Mouse (Mus musculus) lung, postnatal 0 days (tissue): Measurements from ENCODE around the gene Syce2. TPM values are rescaled to one million over a fixed set of nuclear protein-coding genes. Genes with fewer than 3 reads are reported as not detected.
"Not testable (repeated sequence)": the region's sequence is repeated elsewhere in the genome, so short reads cannot be mapped to it uniquely, and the experiment has no call there.

Experiments used
- ATAC-seq: fragments of 200-750 bp; cut with Nextera tagmentation; 2 replicates; pipeline ENCODE4 v1.8.0; 2017; ENCODE audit warnings: moderate library complexity
- DNase-seq: peaks from one replicate; pipeline ENCODE4 v3.0.0-alpha.2; 2016; ENCODE audit warnings: low spot score
- H3K27ac ChIP-seq: fragments of 300-500 bp; sonication (generic); 2 replicates; pipeline ENCODE4 v1.5.1; 2014; ENCODE audit warnings: antibody characterized with exemption, mild to moderate bottlenecking, low read length, mixed read lengths
- H3K27me3 ChIP-seq: fragments of 300-500 bp; sonication (generic); replicated peaks from 2 replicates; pipeline ENCODE4 v1.6.1; 2014; ENCODE audit warnings: low read length, mixed read lengths; ENCODE audit not compliant: insufficient read depth
- H3K36me3 ChIP-seq: fragments of 300-500 bp; sonication (generic); 2 replicates; pipeline ENCODE4 v1.6.1; 2014; ENCODE audit warnings: low read length, mixed read lengths; ENCODE audit not compliant: insufficient read depth
- H3K4me1 ChIP-seq: fragments of 300-500 bp; sonication (generic); 2 replicates; pipeline ENCODE4 v1.6.1; 2014; ENCODE audit warnings: antibody characterized with exemption, low read depth, low read length, mixed read lengths; ENCODE audit not compliant: insufficient read depth
- H3K4me2 ChIP-seq: fragments of 300-500 bp; sonication (generic); replicated peaks from 2 replicates; pipeline ENCODE4 v1.6.1; 2014; ENCODE audit warnings: low read depth, mild to moderate bottlenecking, low read length, moderate library complexity, mixed read lengths
- H3K4me3 ChIP-seq: fragments of 300-500 bp; sonication (generic); 2 replicates; pipeline ENCODE4 v1.5.1; 2014; ENCODE audit warnings: low read depth, low read length
- H3K9ac ChIP-seq: fragments of 300-500 bp; sonication (generic); replicated peaks from 2 replicates; pipeline ENCODE4 v1.6.1; 2014; ENCODE audit warnings: low read depth, mild to moderate bottlenecking
- H3K9me3 ChIP-seq: fragments of 300-500 bp; sonication (generic); 2 replicates; pipeline ENCODE4 v1.6.1; 2016; ENCODE audit warnings: low read length, mixed read lengths
- CTCF ChIP-seq: IDR thresholded peaks from 2 replicates; pipeline ENCODE4 v1.5.1; 2016; ENCODE audit warnings: antibody characterized with exemption, mild to moderate bottlenecking
- EP300 ChIP-seq: IDR thresholded peaks from 2 replicates; pipeline ENCODE4 v1.6.1; 2016; ENCODE audit warnings: antibody characterized with exemption, mild to moderate bottlenecking, control low read depth
- WGBS: fragments of 180-500 bp; shearing (Covaris S2); extraction: QIAGEN DNeasy Blood & Tissue Kit; methylation state at CpG from one replicate; pipeline ENCODE4 v1.1.7; 2014; 5-methylcytosine and 5-hydroxymethylcytosine counted together
- polyA plus RNA-seq: library from polyadenylated mRNA; unstranded; fragments of >200 nt; fragmentation: Nextera tagmentation; extraction: Ambion mirVana; gene quantifications from 2 replicates; pipeline ENCODE4 v1.2.1, GENCODE M21; 2015

Gene Syce2
- polyA plus RNA-seq, 1 experiment from 2014 or later = 11.1 TPM

DNA sequence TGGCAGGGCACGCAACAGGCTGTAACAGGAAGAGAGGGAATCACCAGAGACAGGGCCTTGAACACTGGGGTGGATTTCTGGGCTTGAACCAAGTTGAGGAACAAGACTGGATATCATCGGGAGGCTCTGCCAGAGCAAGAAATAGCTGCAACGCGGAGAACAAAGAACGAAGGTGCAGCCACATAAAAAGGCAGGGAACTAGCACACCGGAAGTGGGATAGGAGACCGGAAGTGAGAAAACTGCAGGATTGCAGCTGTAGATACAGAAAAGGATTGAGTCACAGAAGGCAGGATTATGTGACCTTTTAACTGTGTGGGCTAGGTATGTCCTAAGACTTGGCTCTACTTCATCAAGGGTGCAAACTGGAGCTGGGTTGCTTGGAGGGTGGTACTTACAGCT lies 32.4 kb downstream of the Syce2 start:
- Histone ChIP-seq H3K27ac (no peak overlapping the region), H3K4me2 (no peak overlapping the region), H3K4me1 (peaks cover 6% of the 10 kb centered on the region; the same call in 1 of the 2 replicates), H3K9ac (no peak overlapping the region), H3K27me3 (0 out of 2 replicates have a peak, but pooled peaks cover 4% of the 10 kb centered on the region), H3K4me3 (no peak overlapping the region), H3K36me3 (no peaks in the 10 kb centered on the region), H3K9me3 (no peaks in the 10 kb centered on the region)
- no peak for TF ChIP-seq EP300
- no peak for TF ChIP-seq CTCF
- DNase-seq = no peak
- 89% methylated on average over 7 of the region's 7 CpGs for WGBS
- no peak for ATAC-seq

DNA sequence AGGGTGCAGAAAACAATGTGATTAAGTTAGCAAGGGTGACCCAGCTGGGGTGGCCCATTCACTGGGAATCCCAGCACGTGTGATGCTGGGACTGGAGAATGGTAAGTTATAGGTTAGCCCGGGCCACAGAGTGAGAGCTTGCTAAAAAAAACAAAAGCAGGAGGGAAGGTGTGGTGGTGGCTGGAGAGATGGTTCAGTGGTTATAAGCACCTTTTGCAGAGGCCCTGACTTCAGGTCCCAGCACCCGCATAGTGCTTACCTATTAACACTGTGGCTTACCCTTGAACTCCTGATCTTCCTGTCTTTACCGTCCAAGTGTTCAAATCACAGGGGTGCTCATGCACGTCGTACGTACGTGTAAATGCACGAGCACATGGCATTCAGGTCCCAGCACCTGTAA lies 35.1 kb downstream of the Syce2 start:
- Histone ChIP-seq H3K36me3 (no peaks in the 10 kb centered on the region), H3K9me3 (no peaks in the 10 kb centered on the region), H3K27me3 (no peaks in the 10 kb centered on the region; the same call in 1 of the 2 replicates), H3K4me3 (no peak overlapping the region), H3K9ac (no peak overlapping the region), H3K4me1 (peaks cover 6% of the 10 kb centered on the region; the same call in 1 of the 2 replicates), H3K27ac (no peak overlapping the region), H3K4me2 (no peak overlapping the region)
- 92% methylated on average over 9 of the region's 9 CpGs for WGBS
- no peak for ATAC-seq
- no peak for DNase-seq
- TF ChIP-seq EP300 (no peak), CTCF (no peak)

DNA sequence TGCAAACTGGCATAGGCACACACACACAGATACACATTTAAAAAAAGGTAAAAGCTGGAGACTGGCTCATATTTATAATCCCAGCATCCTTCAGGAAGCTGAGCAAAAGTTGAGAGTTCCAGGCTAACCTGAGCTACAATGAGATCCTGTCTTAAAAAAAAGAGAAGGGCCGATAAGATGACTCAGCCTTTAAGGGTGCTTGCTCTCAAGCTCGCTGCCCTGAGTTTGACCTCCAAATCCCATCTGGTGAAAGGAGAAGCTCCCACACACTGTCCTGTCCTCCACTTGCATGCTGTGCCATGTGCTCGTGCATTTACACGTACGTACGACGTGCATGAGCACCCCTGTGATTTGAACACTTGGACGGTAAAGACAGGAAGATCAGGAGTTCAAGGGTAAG lies 35.6 kb downstream of the Syce2 start:
- ATAC-seq (no peak), DNase-seq (no peak)
- 68% methylated on average over 8 of the region's 8 CpGs for WGBS
- no peaks in the 10 kb centered on the region; the same call in 1 of the 2 replicates for H3K27me3 ChIP-seq
- peaks cover 3% of the 10 kb centered on the region; the same call in 1 of the 2 replicates for H3K4me1 ChIP-seq
- no peaks in the 10 kb centered on the region for H3K9me3 ChIP-seq
- no peaks in the 10 kb centered on the region for H3K36me3 ChIP-seq
- H3K9ac ChIP-seq = no peak overlapping the region
- no peak overlapping the region for H3K27ac ChIP-seq
- H3K4me2 ChIP-seq = no peak overlapping the region
- TF ChIP-seq EP300 = no peak
- no peak for TF ChIP-seq CTCF
- no peak overlapping the region for H3K4me3 ChIP-seq

DNA sequence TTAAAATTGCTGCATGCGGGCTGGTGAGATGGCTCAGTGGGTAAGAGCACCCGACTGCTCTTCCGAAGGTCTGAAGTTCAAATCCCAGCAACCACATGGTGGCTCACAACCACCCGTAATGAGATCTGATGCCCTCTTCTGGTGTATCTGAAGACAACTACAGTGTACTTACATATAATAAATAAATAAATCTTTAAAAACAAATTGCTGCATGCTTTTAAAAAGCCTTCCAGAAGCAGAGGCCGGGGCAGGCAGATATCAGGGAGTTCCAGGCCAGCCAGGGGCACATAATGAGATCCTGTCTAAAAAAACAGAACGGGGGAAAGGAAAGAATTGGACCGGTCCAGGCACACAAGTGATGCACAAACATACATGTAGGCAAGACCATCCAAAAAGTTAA lies 36.1 kb downstream of the Syce2 start:
- not testable (repeated sequence) for DNase-seq, H3K4me1 ChIP-seq, ATAC-seq, H3K27ac ChIP-seq, H3K36me3 ChIP-seq, H3K27me3 ChIP-seq, H3K9ac ChIP-seq, H3K9me3 ChIP-seq
- 21% methylated on average over 6 of the region's 7 CpGs for WGBS
- Histone ChIP-seq H3K4me2 (peak overlapping the region; percentile 86), H3K4me3 (peak overlapping the region; percentile 52)

DNA sequence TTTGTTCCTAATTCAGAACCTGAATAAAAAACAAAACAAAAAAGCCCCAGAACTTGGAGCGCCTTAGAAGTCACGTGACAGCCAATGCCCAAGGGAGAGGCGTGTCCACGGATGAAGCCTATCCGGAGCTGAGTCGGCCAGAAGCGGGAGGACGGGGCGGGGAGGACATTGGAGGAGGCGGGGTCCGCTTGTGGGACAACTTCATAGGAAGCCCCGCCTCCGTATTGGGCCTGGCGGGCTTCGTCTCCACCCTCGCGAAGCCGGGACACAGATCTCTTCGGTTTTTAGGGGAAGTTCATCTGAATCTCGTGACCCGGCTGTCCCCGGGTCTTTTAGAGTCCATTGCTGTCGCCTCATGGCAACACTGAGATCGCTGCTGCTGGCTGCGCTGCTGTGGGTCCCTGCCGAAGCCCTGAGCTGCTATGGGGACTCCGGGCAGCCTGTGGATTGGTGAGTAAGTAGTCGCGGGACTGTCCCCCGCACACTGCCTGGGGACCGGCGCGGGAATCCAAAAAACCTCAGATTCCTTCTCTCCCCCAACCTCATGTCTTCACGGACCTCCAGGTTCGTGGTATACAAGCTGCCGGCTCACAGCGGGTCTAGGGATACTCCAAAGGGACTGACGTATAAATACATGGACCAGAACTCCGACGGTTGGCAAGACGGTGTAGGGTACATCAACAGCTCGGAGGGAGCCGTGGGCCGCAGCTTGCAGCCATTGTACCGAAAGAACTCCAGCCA lies 36.7 kb downstream of the Syce2 start, which contains the start of gene Dnase2a:
Gene Dnase2a, plus strand, starts transcription at position 140 of the 741 bp plus-strand sequence.
- no peaks in the 10 kb centered on the region for H3K36me3 ChIP-seq
- H3K4me2 ChIP-seq = peak within 1 kb of the TSS; percentile 86
- TF ChIP-seq CTCF (no peak), EP300 (no peak)
- no peaks in the 10 kb centered on the region; the same call in 1 of the 2 replicates for H3K4me1 ChIP-seq
- H3K9ac ChIP-seq = peak within 1 kb of the TSS; percentile 62
- H3K27ac ChIP-seq = 0 out of 2 replicates have a peak within 1 kb of the TSS, but pooled peaks have one; percentile 47
- no peaks in the 10 kb centered on the region for H3K9me3 ChIP-seq
- H3K4me3 ChIP-seq = peak within 1 kb of the TSS; percentile 52
- DNase-seq (peak; percentile 99), ATAC-seq (peak; percentile 96)
- H3K27me3 ChIP-seq = peaks cover 6% of the 10 kb centered on the region
- WGBS = under 1% methylated on average over 45 of the region's 45 CpGs

DNA sequence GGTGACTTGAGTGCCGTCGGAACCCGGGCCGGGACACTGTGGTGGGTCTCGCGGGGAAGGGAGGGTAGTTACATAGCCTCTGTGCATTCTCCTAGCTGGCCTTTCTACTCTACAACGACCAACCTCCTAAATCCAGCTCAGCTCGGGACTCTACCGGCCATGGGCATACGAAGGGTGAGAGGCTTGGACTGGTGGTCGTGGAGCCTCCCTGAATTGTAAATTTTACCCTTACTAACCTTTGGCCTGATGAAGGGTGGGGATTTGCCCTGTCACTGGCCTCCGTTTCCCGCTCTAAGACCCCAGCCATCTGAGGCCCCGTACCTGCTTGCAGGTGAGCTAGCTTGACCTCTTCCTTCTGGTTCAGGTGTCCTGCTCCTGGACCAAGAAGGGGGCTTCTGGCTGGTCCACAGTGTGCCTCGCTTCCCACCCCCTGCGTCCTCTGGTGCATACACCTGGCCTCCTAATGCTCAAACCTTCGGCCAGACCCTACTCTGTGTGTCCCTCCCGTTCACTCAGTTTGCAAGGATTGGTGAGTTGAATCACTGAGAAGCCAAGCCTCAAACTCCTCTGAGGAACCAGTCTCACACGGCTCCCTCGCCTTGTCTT lies 37.4 kb downstream of the Syce2 start:
- TF ChIP-seq EP300 (no peak), CTCF (no peak)
- peak overlapping the region; percentile 86 for H3K4me2 ChIP-seq
- DNase-seq (no peak), ATAC-seq (no peak)
- H3K9ac ChIP-seq = peak overlapping the region; percentile 62; the same call in 1 of the 2 replicates
- no peaks in the 10 kb centered on the region for H3K9me3 ChIP-seq
- no peak overlapping the region for H3K27ac ChIP-seq
- WGBS = 47% methylated on average over 20 of the region's 20 CpGs
- H3K27me3 ChIP-seq = peaks cover 9% of the 10 kb centered on the region
- no peaks in the 10 kb centered on the region for H3K36me3 ChIP-seq
- peak overlapping the region; percentile 52 for H3K4me3 ChIP-seq
- no peaks in the 10 kb centered on the region; the same call in 1 of the 2 replicates for H3K4me1 ChIP-seq
